Mouse (Mus musculus): ENCODE measurements at regions not wholly inside any gene's neighbourhood (a gene's known extent, or its start where the extent isn't known, plus 50 kb on each side); places are given as distances from the start of the nearest gene placed in this dataset.

DNA sequence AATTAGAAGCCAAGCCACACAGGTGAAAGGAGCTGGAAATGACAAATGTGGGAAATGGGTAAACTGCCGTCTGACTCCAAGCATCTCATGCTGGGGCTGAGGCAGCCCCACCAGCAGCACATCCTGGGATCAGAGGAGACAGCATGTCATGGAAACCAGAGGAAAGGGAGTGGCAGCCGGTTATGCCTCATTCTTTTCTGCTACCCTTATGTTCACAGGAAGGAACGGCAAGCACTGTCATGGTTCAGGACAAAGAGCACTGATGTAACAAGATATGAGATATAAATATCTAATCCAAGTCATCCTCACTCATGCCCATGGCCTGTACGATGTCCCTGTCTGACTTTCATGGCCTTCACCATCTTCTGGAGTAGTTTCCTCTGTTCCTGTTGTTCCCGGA is 125.2 kb upstream of the Tnfaip3 start:
- 67% methylated on average over 5 of the region's 5 CpGs for WGBS

DNA sequence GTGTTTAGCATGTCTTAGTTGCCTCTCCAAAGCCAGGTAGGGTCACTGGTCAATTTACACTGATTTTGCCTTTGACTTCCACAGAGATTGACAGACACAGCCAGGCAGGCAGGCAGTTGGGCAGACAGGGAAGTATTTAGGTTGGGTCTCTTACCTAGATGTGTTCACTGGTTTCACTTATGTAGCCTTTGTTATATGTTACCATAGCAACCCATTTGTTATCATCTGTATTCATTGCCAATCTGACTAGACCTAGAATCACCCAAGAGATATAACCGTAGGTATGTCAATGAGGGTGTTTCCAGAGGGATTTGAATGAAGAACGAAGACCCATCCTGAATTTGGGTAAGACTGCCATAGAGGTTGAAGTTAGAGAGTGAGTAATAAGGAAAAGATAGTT is 123.8 kb upstream of the Tnfaip3 start:
- Histone ChIP-seq H3K4me3 (ENCODE audit: low read depth, low read length) (no peak overlapping the region), H3K36me3 (ENCODE audit: control insufficient read depth, insufficient read depth, low read length) (no peaks in the 10 kb centered on the region), H3K9me3 (ENCODE audit: control insufficient read depth, low read depth, low read length) (no peaks in the 10 kb centered on the region), H3K4me1 (ENCODE audit: control insufficient read depth, insufficient read depth, low read length) (no peaks in the 10 kb centered on the region), H3K27ac (ENCODE audit: low read length) (no peak overlapping the region), H3K4me2 (replicated peaks; ENCODE audit: low read depth, low read length) (no peak overlapping the region), H3K27me3 (ENCODE audit: control insufficient read depth, insufficient read depth, low read length) (no peaks in the 10 kb centered on the region), H3K9ac (replicated peaks; ENCODE audit: low read depth, low read length) (no peak overlapping the region)
- ATAC-seq (ENCODE audit: insufficient number of reproducible peaks, insufficient read depth, low FRiP score, low read depth), result no peak
- 86% methylated on average over 2 of the region's 2 CpGs for WGBS

More for the DNA sequence above, 125.2 kb upstream of the Tnfaip3 start:
- H3K9me3 ChIP-seq (ENCODE audit: control insufficient read depth, low read depth, low read length), result no peaks in the 10 kb centered on the region
- no peak overlapping the region for H3K27ac ChIP-seq (ENCODE audit: low read length)
- H3K4me2 ChIP-seq (replicated peaks; ENCODE audit: low read depth, low read length), result no peak overlapping the region
- H3K4me3 ChIP-seq (ENCODE audit: low read depth, low read length), result no peak overlapping the region
- H3K9ac ChIP-seq (replicated peaks; ENCODE audit: low read depth, low read length), result no peak overlapping the region
- no peaks in the 10 kb centered on the region for H3K27me3 ChIP-seq (ENCODE audit: control insufficient read depth, insufficient read depth, low read length)
- H3K4me1 ChIP-seq (ENCODE audit: control insufficient read depth, insufficient read depth, low read length), result no peaks in the 10 kb centered on the region
- no peak for ATAC-seq (ENCODE audit: insufficient number of reproducible peaks, insufficient read depth, low FRiP score, low read depth)
- no peaks in the 10 kb centered on the region for H3K36me3 ChIP-seq (ENCODE audit: control insufficient read depth, insufficient read depth, low read length)

DNA sequence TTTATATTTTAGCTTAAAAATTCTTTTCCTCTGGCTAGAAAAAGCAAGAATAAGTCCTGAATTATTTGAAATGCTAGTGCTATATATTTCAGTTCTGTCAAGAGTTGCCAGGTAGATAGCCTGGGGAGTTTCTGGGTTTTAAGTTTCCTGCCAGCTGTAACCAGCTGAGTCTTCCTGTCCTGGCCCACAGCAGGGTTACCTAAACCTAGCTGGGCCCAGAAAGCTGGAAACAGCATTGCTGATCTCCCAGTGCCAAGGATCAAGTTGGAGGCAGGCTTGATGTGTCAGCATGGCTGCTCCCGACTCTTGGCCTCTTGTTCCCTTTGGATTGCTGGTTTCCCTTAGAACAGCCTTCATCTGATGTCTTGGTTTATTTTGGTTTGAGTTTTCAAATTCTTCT is 122.8 kb upstream of the Tnfaip3 start:
- 80% methylated on average over 1 of the region's 1 CpGs for WGBS
- no peaks in the 10 kb centered on the region for H3K9me3 ChIP-seq (ENCODE audit: control insufficient read depth, low read depth, low read length)
- H3K36me3 ChIP-seq (ENCODE audit: control insufficient read depth, insufficient read depth, low read length), result no peaks in the 10 kb centered on the region
- H3K4me1 ChIP-seq (ENCODE audit: control insufficient read depth, insufficient read depth, low read length), result no peaks in the 10 kb centered on the region
- H3K4me3 ChIP-seq (ENCODE audit: low read depth, low read length), result no peak overlapping the region
- no peak overlapping the region for H3K9ac ChIP-seq (replicated peaks; ENCODE audit: low read depth, low read length)
- H3K27me3 ChIP-seq (ENCODE audit: control insufficient read depth, insufficient read depth, low read length), result no peaks in the 10 kb centered on the region
- no peak for ATAC-seq (ENCODE audit: insufficient number of reproducible peaks, insufficient read depth, low FRiP score, low read depth)
- H3K4me2 ChIP-seq (replicated peaks; ENCODE audit: low read depth, low read length), result no peak overlapping the region
- H3K27ac ChIP-seq (ENCODE audit: low read length), result no peak overlapping the region

DNA sequence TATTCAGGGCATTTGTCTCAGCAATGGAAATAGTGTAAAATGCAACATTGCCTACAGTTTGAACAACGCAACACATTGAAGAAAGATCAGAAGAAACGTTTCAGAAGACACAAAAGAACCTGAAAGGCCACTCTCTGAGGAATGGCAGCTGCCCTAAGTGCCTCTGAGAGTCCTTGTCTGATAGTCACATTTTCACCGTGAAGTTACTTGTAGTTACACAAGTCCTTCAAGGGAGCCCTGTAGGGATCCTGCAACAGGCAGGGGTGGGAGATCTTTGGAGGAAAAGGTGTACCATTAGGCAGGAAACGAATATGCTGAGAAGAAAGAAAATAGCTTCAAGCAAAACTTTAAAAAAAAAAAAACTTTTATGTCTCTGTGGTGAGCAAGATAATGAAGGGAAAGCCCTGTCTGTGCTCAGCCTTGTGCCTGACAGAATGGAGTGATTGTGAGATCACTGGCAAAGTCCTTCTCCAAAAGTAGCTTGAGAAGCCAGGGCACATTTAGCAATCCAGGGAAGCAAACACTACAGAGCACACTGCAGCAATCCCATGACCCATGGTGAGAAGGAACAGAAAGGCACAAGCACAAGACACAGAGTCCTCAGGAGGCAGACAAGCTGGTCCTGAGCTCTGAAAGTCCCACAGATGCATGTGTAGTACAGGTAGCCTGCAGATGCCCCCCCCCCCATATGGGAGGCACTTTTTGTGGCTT is 112.3 kb upstream of the Tnfaip3 start:
- no peak overlapping the region for H3K4me2 ChIP-seq (replicated peaks; ENCODE audit: low read depth, low read length)
- no peak for ATAC-seq (ENCODE audit: insufficient number of reproducible peaks, insufficient read depth, low FRiP score, low read depth)
- no peaks in the 10 kb centered on the region for H3K27me3 ChIP-seq (ENCODE audit: control insufficient read depth, insufficient read depth, low read length)
- H3K36me3 ChIP-seq (ENCODE audit: control insufficient read depth, insufficient read depth, low read length), result no peaks in the 10 kb centered on the region
- H3K9ac ChIP-seq (replicated peaks; ENCODE audit: low read depth, low read length), result no peak overlapping the region
- H3K27ac ChIP-seq (ENCODE audit: low read length), result no peak overlapping the region
- no peak overlapping the region for H3K4me3 ChIP-seq (ENCODE audit: low read depth, low read length)
- no peaks in the 10 kb centered on the region for H3K4me1 ChIP-seq (ENCODE audit: control insufficient read depth, insufficient read depth, low read length)
- WGBS, result 80% methylated on average over 4 of the region's 4 CpGs
- H3K9me3 ChIP-seq (ENCODE audit: control insufficient read depth, low read depth, low read length), result no peaks in the 10 kb centered on the region

DNA sequence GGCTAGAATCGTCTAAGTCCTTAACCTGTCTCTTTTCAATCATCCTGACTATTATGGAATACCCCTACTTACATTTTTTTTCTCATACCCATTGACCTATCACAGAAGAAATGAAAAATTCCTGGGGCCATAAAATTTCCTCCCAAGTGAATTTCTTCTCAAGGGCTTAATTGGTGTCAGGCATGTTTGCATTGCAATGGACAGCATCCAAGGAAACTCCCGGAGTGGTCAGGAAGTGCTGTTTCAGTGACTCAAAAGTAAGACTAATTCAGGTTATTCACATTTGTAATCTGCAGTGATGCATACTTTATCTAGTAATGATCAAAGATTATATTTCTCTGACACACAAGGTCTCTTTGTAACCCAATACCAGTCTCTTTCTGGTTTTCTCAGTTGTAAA is 111.5 kb upstream of the Tnfaip3 start:
- Histone ChIP-seq H3K27ac (ENCODE audit: low read length) (no peak overlapping the region), H3K9ac (replicated peaks; ENCODE audit: low read depth, low read length) (no peak overlapping the region), H3K27me3 (ENCODE audit: control insufficient read depth, insufficient read depth, low read length) (no peaks in the 10 kb centered on the region), H3K36me3 (ENCODE audit: control insufficient read depth, insufficient read depth, low read length) (no peaks in the 10 kb centered on the region), H3K4me2 (replicated peaks; ENCODE audit: low read depth, low read length) (no peak overlapping the region), H3K4me3 (ENCODE audit: low read depth, low read length) (no peak overlapping the region), H3K9me3 (ENCODE audit: control insufficient read depth, low read depth, low read length) (no peaks in the 10 kb centered on the region), H3K4me1 (ENCODE audit: control insufficient read depth, insufficient read depth, low read length) (no peaks in the 10 kb centered on the region)
- 42% methylated on average over 2 of the region's 2 CpGs for WGBS
- no peak for ATAC-seq (ENCODE audit: insufficient number of reproducible peaks, insufficient read depth, low FRiP score, low read depth)

DNA sequence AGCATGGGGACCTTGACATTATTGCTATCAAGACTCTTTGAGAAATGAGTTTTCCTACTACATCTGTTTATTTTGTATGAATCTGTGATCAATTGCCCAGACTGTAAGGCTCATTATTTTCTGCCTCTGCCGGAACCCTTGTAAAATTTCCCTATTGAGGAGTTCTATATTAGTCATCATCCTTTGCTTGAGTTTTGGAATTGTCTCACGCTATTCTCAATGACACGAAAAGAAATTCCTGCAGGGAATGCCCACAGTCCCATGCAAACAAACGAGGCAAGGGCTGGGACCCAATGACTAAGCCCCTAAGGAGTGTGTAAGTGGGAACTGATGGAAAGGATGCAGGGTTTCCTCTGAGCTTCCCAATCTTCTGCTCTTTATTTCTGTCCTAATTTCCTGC is 111.0 kb upstream of the Tnfaip3 start:
- ATAC-seq (ENCODE audit: insufficient number of reproducible peaks, insufficient read depth, low FRiP score, low read depth), result no peak
- H3K4me3 ChIP-seq (ENCODE audit: low read depth, low read length), result no peak overlapping the region
- H3K4me2 ChIP-seq (replicated peaks; ENCODE audit: low read depth, low read length), result no peak overlapping the region
- H3K36me3 ChIP-seq (ENCODE audit: control insufficient read depth, insufficient read depth, low read length), result no peaks in the 10 kb centered on the region
- no peak overlapping the region for H3K9ac ChIP-seq (replicated peaks; ENCODE audit: low read depth, low read length)
- no peak overlapping the region for H3K27ac ChIP-seq (ENCODE audit: low read length)
- H3K27me3 ChIP-seq (ENCODE audit: control insufficient read depth, insufficient read depth, low read length), result no peaks in the 10 kb centered on the region
- WGBS, result 65% methylated on average over 4 of the region's 4 CpGs
- no peaks in the 10 kb centered on the region for H3K4me1 ChIP-seq (ENCODE audit: control insufficient read depth, insufficient read depth, low read length)
- no peaks in the 10 kb centered on the region for H3K9me3 ChIP-seq (ENCODE audit: control insufficient read depth, low read depth, low read length)

DNA sequence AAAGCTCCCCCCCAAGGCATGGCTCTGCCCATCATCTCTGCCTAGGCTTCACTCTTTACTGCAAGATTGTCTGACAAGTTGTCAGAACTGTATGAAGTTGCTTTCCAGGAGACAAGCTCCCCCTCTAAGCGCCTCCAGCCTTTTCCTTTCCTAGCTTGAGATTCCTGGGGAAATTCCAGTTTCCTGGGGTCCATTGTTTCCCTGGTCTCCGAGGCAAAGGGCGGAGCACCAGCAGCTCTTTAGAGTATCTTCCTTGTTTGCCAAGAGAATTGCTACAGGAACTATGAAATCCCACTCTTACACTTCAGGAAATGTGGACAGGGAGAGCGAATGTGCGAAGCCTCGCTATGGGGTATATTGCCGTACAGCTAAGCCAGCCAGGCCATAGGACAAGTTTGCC is 108.2 kb upstream of the Tnfaip3 start:
- WGBS, result 69% methylated on average over 7 of the region's 7 CpGs
- H3K27ac ChIP-seq (ENCODE audit: low read length), result no peak overlapping the region
- no peak overlapping the region for H3K9ac ChIP-seq (replicated peaks; ENCODE audit: low read depth, low read length)
- H3K4me3 ChIP-seq (ENCODE audit: low read depth, low read length), result no peak overlapping the region
- no peak overlapping the region for H3K4me2 ChIP-seq (replicated peaks; ENCODE audit: low read depth, low read length)
- H3K36me3 ChIP-seq (ENCODE audit: control insufficient read depth, insufficient read depth, low read length), result no peaks in the 10 kb centered on the region
- no peaks in the 10 kb centered on the region for H3K9me3 ChIP-seq (ENCODE audit: control insufficient read depth, low read depth, low read length)
- no peak for ATAC-seq (ENCODE audit: insufficient number of reproducible peaks, insufficient read depth, low FRiP score, low read depth)
- no peaks in the 10 kb centered on the region for H3K27me3 ChIP-seq (ENCODE audit: control insufficient read depth, insufficient read depth, low read length)
- no peaks in the 10 kb centered on the region for H3K4me1 ChIP-seq (ENCODE audit: control insufficient read depth, insufficient read depth, low read length)

DNA sequence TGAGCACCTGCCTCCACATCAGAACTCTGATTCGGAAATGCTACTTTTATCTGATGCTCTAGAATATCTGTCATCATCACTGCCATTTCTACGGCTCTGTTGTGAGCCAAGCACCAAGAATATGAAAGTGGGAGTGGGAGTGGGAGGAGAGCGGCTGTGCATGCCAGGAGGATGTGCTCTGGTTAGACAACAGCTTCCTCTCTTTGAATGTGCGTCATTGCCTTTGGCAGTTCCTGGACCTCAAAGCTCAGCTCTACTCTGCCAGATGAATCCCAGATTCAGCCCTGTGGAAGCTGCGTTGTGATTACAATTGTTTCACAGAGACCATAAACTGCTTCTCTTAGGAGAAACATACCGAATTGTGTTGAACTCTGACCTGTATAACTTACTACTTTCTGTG is 106.8 kb upstream of the Tnfaip3 start:
- no peak for ATAC-seq (ENCODE audit: insufficient number of reproducible peaks, insufficient read depth, low FRiP score, low read depth)
- H3K27ac ChIP-seq (ENCODE audit: low read length), result no peak overlapping the region
- no peak overlapping the region for H3K4me3 ChIP-seq (ENCODE audit: low read depth, low read length)
- no peak overlapping the region for H3K4me2 ChIP-seq (replicated peaks; ENCODE audit: low read depth, low read length)
- no peak overlapping the region for H3K9ac ChIP-seq (replicated peaks; ENCODE audit: low read depth, low read length)
- no peaks in the 10 kb centered on the region for H3K27me3 ChIP-seq (ENCODE audit: control insufficient read depth, insufficient read depth, low read length)
- H3K4me1 ChIP-seq (ENCODE audit: control insufficient read depth, insufficient read depth, low read length), result no peaks in the 10 kb centered on the region
- WGBS, result 62% methylated on average over 6 of the region's 6 CpGs
- no peaks in the 10 kb centered on the region for H3K9me3 ChIP-seq (ENCODE audit: control insufficient read depth, low read depth, low read length)
- H3K36me3 ChIP-seq (ENCODE audit: control insufficient read depth, insufficient read depth, low read length), result no peaks in the 10 kb centered on the region

Measured in stomach, embryonic 14.5 days (tissue).